Mouse (Mus musculus) gastrocnemius, adult 18-20 months (tissue): ENCODE measurements around the gene Rnf141. TPM values are rescaled to one million over a fixed set of nuclear protein-coding genes. Genes with fewer than 3 reads are reported as not detected.

Experiments used
- DNase-seq: peaks from one replicate; pipeline ENCODE4 v3.0.0; 2021; ENCODE audit warnings: low spot score
- total RNA-seq, 2 experiments: library from RNA; stranded (reverse); gene quantifications; 2 replicates each; pipeline ENCODE4 v1.2.3; 2021

Rnf141 gene
- total RNA-seq, 2 experiments from 2014 or later = 19.3 to 23.7 TPM

- no peak for DNase-seq
These were observed 47.7 kb downstream of the Rnf141 start for GRCm38 (mm10) chr7:110796367-110797051.

- no peak for DNase-seq
These were observed 49.5 kb downstream of the Rnf141 start for GRCm38 (mm10) chr7:110794722-110795121.

DNA sequence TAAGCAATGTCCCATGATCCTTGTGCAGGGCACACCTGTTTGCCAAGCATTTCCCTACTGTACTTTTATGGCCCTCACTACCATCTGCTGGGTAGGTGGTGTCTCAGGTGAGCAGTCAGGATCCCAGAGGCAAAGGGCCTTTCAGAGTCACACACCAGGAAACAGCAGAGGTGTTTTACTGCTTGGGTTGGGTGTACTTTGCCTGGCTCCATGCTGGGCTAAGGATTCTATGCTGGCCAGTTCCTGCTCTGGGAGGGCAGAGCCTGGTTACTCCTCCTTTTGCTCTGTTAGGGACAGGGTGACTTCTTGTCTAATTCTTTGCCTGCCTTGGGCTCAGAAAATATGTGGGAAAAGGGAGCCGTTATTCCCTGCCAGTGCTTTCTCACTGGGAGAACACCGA lies 51.4 kb downstream of the Rnf141 start:
- no peak for DNase-seq

GRCm38 (mm10) chr7:110792201-110792600 lies 52.1 kb downstream of the Rnf141 start:
- DNase-seq = no peak

DNA sequence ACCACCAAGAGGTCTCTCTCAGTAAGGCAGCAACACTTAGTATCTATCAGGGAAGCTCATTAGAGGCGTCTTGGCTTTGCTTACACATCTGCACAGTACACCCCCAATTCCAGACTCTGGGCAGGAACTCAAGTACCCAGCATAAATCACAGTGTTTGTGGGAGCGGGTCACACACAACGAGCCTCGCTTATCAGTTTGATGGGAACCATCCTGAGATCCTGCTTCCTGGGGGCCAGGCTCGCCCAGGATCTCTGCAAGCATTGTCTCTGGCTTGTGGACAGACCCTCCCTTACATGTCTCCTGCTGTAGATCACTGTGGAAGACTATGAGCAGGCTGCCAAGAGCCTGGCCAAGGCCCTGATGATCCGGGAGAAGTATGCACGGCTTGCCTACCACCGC lies 53.4 kb downstream of the Rnf141 start:
- DNase-seq = no peak

- peak; percentile 58 for DNase-seq
These were observed 56.9 kb downstream of the Rnf141 start for GRCm38 (mm10) chr7:110787310-110787709.

DNA sequence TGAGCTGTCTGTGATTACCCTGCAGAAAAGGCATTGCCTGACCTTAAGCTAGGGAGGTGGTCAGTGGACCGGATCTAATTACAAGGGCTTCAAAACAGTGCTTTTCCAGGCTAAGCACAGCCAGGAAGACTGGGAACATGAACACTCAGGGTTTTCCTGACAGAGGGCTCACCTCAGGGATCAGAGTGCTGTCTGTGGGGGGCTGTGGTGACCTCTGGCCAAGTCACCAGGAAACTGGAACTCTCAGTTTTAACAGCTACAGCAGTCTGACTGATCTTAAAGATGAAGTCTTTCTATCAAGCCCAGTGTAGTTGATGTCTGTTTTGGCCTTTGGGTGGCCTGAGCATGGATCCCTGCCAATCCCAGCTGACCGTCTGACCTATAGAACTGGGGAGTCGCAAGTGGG lies 58.5 kb downstream of the Rnf141 start:
- DNase-seq = no peak

- DNase-seq = peak; percentile 54
These were observed 59.3 kb downstream of the Rnf141 start for GRCm38 (mm10) chr7:110784965-110785364.

DNA sequence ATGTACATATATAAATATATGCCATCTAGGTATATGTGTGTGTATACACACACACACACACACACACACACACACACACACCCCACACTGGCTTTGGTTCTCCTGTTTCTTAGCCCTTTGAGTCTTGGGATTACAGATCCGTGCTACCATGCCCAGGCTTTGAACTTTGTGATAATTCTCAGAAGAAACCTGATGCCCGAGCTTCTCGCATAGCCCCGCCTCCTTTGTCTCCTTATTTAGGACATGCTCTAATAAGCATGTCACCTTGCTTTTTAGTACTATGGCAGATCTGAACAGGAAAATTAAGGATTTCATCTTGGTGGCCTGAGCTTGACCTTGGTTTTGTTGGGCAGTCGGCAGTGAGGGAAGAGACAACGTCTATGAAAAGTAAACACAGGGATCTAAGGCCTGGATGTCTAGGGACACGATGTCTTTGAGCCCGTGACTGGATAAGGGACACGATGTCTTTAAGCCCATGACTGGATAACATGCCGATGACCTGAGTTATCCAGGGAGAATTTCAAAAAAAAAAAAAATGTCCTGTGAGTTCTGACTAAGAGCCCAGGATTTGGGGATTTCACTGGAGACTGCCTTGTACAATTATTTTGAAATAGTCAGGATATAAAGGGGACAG lies 61.3 kb downstream of the Rnf141 start:
- DNase-seq = peak; percentile 39

GRCm38 (mm10) chr7:110782135-110782534 lies 62.1 kb downstream of the Rnf141 start:
- no peak for DNase-seq

GRCm38 (mm10) chr7:110781231-110781711 lies 63.0 kb downstream of the Rnf141 start:
- DNase-seq = no peak

GRCm38 (mm10) chr7:110780520-110780919 lies 63.7 kb downstream of the Rnf141 start:
- DNase-seq = no peak

DNA sequence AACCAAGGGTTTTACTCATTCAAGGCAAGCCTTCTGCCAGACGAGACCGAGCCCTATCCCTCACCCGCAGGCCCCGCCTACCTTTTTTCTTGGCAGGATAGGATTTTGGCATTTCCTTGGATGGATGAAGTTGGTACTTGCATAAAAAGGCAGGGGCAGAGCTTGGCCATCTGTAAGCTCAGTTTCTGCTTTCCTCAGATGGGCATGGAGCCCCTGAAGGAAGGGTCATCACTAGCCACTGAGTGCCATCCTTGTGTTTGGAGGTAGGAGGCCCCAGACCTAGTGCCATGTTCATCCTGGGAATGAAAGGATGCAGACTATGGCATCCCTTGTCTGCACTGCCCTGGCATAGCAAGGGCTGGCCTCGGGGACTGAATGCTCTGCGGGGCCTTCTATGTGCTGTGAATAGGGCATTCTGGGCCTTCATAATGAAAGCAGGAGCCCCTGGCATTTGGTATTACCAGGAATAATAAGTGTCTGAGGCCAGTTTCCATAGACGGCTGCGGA lies 64.6 kb downstream of the Rnf141 start:
- no peak for DNase-seq

DNA sequence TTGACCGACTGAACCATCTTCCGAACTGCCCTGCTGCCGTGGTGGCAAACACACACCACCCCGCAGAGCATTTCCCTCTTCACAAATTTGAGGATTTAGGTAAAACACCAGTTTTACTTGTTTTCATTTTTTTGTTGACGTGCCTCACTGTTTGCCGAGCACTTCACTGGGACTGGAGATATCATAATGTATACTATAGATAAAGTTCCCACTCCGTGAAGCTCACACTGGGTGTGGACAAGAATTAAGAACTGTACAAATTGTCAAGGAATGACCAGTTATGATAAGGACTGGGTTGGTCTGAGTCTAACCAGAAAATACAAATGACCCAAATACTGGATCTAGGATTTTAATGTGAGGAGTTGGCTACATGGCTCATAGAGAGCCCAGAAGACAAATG lies 65.3 kb downstream of the Rnf141 start:
- DNase-seq = no peak

- no peak for DNase-seq
These were observed 66.9 kb downstream of the Rnf141 start for GRCm38 (mm10) chr7:110777146-110778001.

- DNase-seq = no peak
These were observed 69.6 kb downstream of the Rnf141 start for GRCm38 (mm10) chr7:110774674-110775073.

GRCm38 (mm10) chr7:110774077-110774476 lies 70.2 kb downstream of the Rnf141 start:
- DNase-seq = peak; percentile 80

DNA sequence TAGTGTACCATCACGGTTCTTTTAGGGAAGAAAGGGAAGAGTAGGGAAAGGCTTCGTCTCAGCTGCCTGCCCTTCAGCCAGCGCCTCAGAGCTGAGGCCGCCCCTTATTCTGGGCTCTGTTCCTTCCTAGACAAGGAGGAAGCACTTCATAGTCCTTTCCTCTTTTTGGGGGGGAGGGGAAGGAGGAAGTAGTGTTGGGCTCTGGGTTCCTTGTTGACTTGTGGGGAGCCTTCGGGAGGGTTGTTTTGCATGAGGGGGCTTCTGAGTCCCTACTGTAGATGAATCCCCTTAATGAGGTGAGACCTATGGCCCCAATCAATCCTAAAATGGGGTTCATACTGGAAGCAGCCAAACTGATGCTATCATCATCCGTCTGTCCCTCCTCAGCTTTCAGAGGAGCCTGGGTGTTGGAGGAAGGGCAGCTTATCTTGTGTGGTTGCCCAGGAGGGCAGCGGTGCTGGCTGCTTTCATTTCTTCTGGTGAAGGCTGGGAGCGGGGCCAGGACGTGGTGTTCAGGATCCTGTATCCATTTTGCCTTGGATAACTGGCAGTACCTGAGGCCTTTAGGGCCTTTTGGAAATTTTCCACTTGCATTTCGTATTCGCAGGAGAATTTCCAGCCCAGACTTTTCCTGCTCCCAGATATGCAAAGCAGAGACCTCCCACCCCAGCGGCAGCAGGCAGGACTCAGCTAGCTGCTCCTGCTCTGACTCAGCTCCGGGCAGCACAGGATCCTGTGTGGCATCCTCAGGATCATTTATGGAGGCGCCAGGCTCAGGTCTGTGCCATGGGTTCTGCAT lies 70.9 kb downstream of the Rnf141 start:
- DNase-seq = peak; percentile 73

- peak; percentile 55 for DNase-seq
These were observed 71.9 kb downstream of the Rnf141 start for GRCm38 (mm10) chr7:110772343-110772742.

DNA sequence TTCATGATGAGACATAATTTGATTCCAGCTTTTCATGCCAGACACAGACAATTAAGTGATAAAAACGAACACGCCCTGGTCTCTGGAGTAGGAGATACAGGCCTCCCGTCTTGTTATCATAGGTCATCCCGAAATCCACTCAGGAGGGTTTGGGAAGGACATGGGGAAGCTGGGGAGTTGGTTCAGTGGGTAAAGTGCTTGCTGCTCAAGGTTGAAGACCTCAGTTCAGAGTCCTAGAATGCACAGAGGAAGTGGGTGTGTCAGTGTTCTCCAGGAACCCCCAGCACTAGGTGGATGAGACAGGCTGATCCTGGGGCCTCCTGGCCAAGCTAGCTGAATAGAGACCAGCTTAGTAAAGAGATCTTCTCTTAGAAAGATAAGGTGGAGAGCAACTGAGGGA lies 73.3 kb downstream of the Rnf141 start:
- DNase-seq = no peak

DNA sequence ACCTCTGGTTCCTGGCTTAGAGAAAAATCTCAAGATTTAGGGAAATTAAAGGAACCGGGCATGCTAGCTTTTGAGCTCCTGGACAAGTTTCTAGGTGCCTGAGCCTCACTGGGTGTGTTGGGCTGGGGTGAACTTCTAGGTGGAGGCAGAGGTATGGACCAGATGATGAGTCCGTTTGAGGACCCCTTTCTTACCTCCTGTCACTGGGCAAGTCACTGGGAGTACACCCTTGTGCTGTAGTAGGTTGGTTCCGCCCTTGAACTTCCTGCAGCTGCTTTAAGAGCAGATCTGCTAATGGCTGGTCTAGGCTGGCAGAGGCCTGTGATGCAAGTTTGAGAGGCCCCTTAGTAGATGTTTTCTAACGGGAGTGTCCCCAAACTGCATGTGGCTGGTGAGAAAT lies 75.2 kb downstream of the Rnf141 start:
- no peak for DNase-seq
